Mouse (Mus musculus) embryonic facial prominence, embryonic 12.5 days (tissue): Measurements from ENCODE around the gene Ndufb11. TPM values are rescaled to one million over a fixed set of nuclear protein-coding genes. Genes with fewer than 3 reads are reported as not detected.

Experiments
- ATAC-seq: fragments of 200-750 bp; cut with Nextera tagmentation; 2 replicates; pipeline ENCODE4 v1.8.0; 2017; ENCODE audit not compliant: insufficient number of reproducible peaks, insufficient read depth, low FRiP score, low TSS enrichment
- H3K27ac ChIP-seq: fragments of 300-500 bp; sonication (generic); 2 replicates; pipeline ENCODE4 v1.5.1; 2016; ENCODE audit warnings: mild to moderate bottlenecking
- H3K27me3 ChIP-seq: fragments of 300-500 bp; sonication (generic); 2 replicates; pipeline ENCODE4 v1.6.1; 2016; ENCODE audit warnings: mild to moderate bottlenecking, moderate library complexity
- H3K36me3 ChIP-seq: fragments of 300-500 bp; sonication (generic); 2 replicates; pipeline ENCODE4 v1.6.1; 2016; ENCODE audit warnings: mild to moderate bottlenecking
- H3K4me1 ChIP-seq: fragments of 300-500 bp; sonication (generic); 2 replicates; pipeline ENCODE4 v1.6.1; 2016
- H3K4me2 ChIP-seq: fragments of 300-500 bp; sonication (generic); replicated peaks from 2 replicates; pipeline ENCODE4 v1.6.1; 2016; ENCODE audit warnings: mild to moderate bottlenecking, moderate library complexity
- H3K4me3 ChIP-seq: fragments of 300-500 bp; sonication (generic); 2 replicates; pipeline ENCODE4 v1.5.1; 2016; ENCODE audit warnings: mild to moderate bottlenecking
- H3K9ac ChIP-seq: fragments of 300-500 bp; sonication (generic); 2 replicates; pipeline ENCODE4 v1.6.1; 2016; ENCODE audit warnings: mild to moderate bottlenecking, moderate library complexity
- H3K9me3 ChIP-seq: fragments of 300-500 bp; sonication (generic); 2 replicates; pipeline ENCODE4 v1.6.1; 2016; ENCODE audit warnings: mild to moderate bottlenecking, moderate library complexity
- WGBS: fragments of 180-500 bp; shearing (Covaris S2); methylation state at CpG from one replicate; pipeline ENCODE4 v1.1.7; 2016; 5-methylcytosine and 5-hydroxymethylcytosine counted together
- polyA plus RNA-seq: library from polyadenylated mRNA; unstranded; fragments of >200 nt; fragmentation: Nextera tagmentation; extraction: Ambion mirVana; gene quantifications from 2 replicates; pipeline ENCODE4 v1.2.1, GENCODE M21; 2016

The Ndufb11 gene
- polyA plus RNA-seq, 1 experiment from 2014 or later, result 207 TPM

GRCm38 (mm10) chrX:20608500-20608899, 8.9 kb downstream of the Ndufb11 start:
- H3K36me3 ChIP-seq, result no peaks in the 10 kb centered on the region
- H3K9me3 ChIP-seq, result no peaks in the 10 kb centered on the region
- no peak for ATAC-seq
- no peaks in the 10 kb centered on the region for H3K27me3 ChIP-seq
- H3K4me2 ChIP-seq, result no peak overlapping the region
- H3K27ac ChIP-seq, result no peak overlapping the region
- H3K4me1 ChIP-seq, result no peaks in the 10 kb centered on the region
- no peak overlapping the region for H3K9ac ChIP-seq
- no peak overlapping the region for H3K4me3 ChIP-seq
- 86% methylated on average over 4 of the region's 4 CpGs for WGBS

- no peaks in the 10 kb centered on the region for H3K4me1 ChIP-seq
- no peak overlapping the region for H3K9ac ChIP-seq
- no peak overlapping the region for H3K4me2 ChIP-seq
- H3K9me3 ChIP-seq, result no peaks in the 10 kb centered on the region
- no peaks in the 10 kb centered on the region for H3K36me3 ChIP-seq
- H3K27ac ChIP-seq, result no peak overlapping the region
- 21% methylated on average over 4 of the region's 4 CpGs for WGBS
- no peaks in the 10 kb centered on the region for H3K27me3 ChIP-seq
- ATAC-seq, result no peak
- no peak overlapping the region for H3K4me3 ChIP-seq
Observed at GRCm38 (mm10) chrX:20587968-20588367, 29.5 kb downstream of the Ndufb11 start.

- H3K4me3 ChIP-seq, result no peak overlapping the region
- no peak overlapping the region for H3K9ac ChIP-seq
- no peaks in the 10 kb centered on the region for H3K4me1 ChIP-seq
- H3K27ac ChIP-seq, result no peak overlapping the region
- ATAC-seq, result no peak
- WGBS, result 88% methylated on average over 4 of the region's 4 CpGs
- no peaks in the 10 kb centered on the region for H3K9me3 ChIP-seq
- H3K4me2 ChIP-seq, result no peak overlapping the region
- no peaks in the 10 kb centered on the region for H3K27me3 ChIP-seq
- H3K36me3 ChIP-seq, result no peaks in the 10 kb centered on the region
Observed at GRCm38 (mm10) chrX:20573927-20574326, 43.5 kb downstream of the Ndufb11 start.

GRCm38 (mm10) chrX:20572683-20573082, 44.7 kb downstream of the Ndufb11 start:
- ATAC-seq, result no peak
- H3K9ac ChIP-seq, result no peak overlapping the region
- no peaks in the 10 kb centered on the region for H3K36me3 ChIP-seq
- no peak overlapping the region for H3K27ac ChIP-seq
- H3K9me3 ChIP-seq, result no peaks in the 10 kb centered on the region
- no peak overlapping the region for H3K4me2 ChIP-seq
- H3K27me3 ChIP-seq, result no peaks in the 10 kb centered on the region
- WGBS, result 58% methylated on average over 9 of the region's 9 CpGs
- no peak overlapping the region for H3K4me3 ChIP-seq
- no peaks in the 10 kb centered on the region for H3K4me1 ChIP-seq

GRCm38 (mm10) chrX:20571024-20571423, 46.4 kb downstream of the Ndufb11 start:
- Histone ChIP-seq H3K4me3 (no peak overlapping the region), H3K4me1 (no peaks in the 10 kb centered on the region), H3K9ac (no peak overlapping the region), H3K4me2 (no peak overlapping the region), H3K9me3 (no peaks in the 10 kb centered on the region), H3K27me3 (no peaks in the 10 kb centered on the region), H3K36me3 (no peaks in the 10 kb centered on the region), H3K27ac (no peak overlapping the region)
- ATAC-seq, result no peak
- 32% methylated on average over 2 of the region's 2 CpGs for WGBS

Other genes starting within 250 kb of the Ndufb11 start
- 8.1 and 8.6 TPM in 2 replicates for gene Jade3, start 191.9 kb downstream of the Ndufb11 start, polyA plus RNA-seq
- 0.23 and 0.46 TPM in 2 replicates for gene Rgn, start 67.8 kb downstream of the Ndufb11 start, polyA plus RNA-seq
- 76.5 and 77.7 TPM in 2 replicates for gene Rbm10, start 116 bp downstream of the Ndufb11 start, polyA plus RNA-seq
- 249 and 252 TPM in 2 replicates for gene Uba1, start 40.7 kb upstream of the Ndufb11 start, polyA plus RNA-seq
- 139 and 145 TPM in 2 replicates for gene Cdk16, start 70.3 kb upstream of the Ndufb11 start, polyA plus RNA-seq
- gene Usp11, start 86.3 kb upstream of the Ndufb11 start, polyA plus RNA-seq, result 68.4 and 68.6 TPM in 2 replicates
- gene Araf, start 180.2 kb upstream of the Ndufb11 start, polyA plus RNA-seq, result 107 and 113 TPM in 2 replicates